Mouse (Mus musculus): Measurements from ENCODE around the gene Klf15.

- TF ChIP-seq POLR2A (IDR thresholded peaks at IDR 0.05; ENCODE audit: insufficient read depth, low read depth, low read length): 0 out of 2 replicates have a peak, but pooled peaks have one; percentile 24
- peak; percentile 60; the same call in 1 of the 2 replicates for TF ChIP-seq CTCF (IDR thresholded peaks at IDR 0.05; ENCODE audit: insufficient read depth, low read depth, low read length)
Measured at GRCm38 (mm10) chr6:90428380-90428974, 33.9 kb upstream of the Klf15 start, which contains the start of gene Cfap100.

Measured in olfactory bulb, adult 2 months (tissue).